Mouse (Mus musculus) Patski (cell line): ENCODE measurements at regions not wholly inside any gene's neighbourhood (a gene's known extent, or its start where the extent isn't known, plus 50 kb on each side); places are given as distances from the start of the nearest gene placed in this dataset.
A peak's percentile ranks its signal among the peaks of the same experiment; 100 is the strongest.

Source experiments
- ATAC-seq: fragments of 100-300 bp; one replicate; pipeline ENCODE4 v1.8.0; 2021
- CTCF ChIA-PET: fragments of 350-600 bp; sonication (Branson Sonifier 250); formaldehyde crosslinking; loops from one replicate; lab custom pipeline; 2022; ENCODE audit warnings: inconsistent platforms; lab: Charles Lee
- POLR2A ChIA-PET: fragments of 350-600 bp; sonication (Branson Sonifier 250); formaldehyde crosslinking; loops from one replicate; lab custom pipeline; 2022; ENCODE audit warnings: antibody characterized with exemption, inconsistent platforms; lab: Charles Lee
- DNase-seq: peaks from one replicate; pipeline ENCODE4 v3.0.0-alpha.2; 2011; ENCODE audit warnings: low read depth, low spot score
- H3K27me3 ChIP-seq: fragments of 371-371 bp; one replicate; pipeline ENCODE4 v1.5.1; 2021
- CTCF ChIP-seq: fragments of 100-300 bp; IDR thresholded peaks from one replicate; pipeline ENCODE4 v1.5.1; 2021
- in situ Hi-C: fragments of 300-500 bp; cut with MboI; formaldehyde crosslinking; loops from 3 replicates; pipeline ENCODE4 v1.11.1; 2018; ENCODE audit warnings: low pct_unique_long_range_greater_than_20kb, mixed read lengths

- no peak for TF ChIP-seq CTCF
- CTCF ChIA-PET: interaction anchor here (1.3 to 1.5 kb wide), 2 partner anchors 16 to 42 kb away, joined by 3 read pairs; no protein-coding TSS in a partner anchor
Observed at GRCm38 (mm10) chr12:110126525-110126924, 152.3 kb upstream of the Dio3 start.

GRCm38 (mm10) chr12:110145379-110145778, 133.5 kb upstream of the Dio3 start:
- in situ Hi-C loops: no loop called here
- TF ChIP-seq CTCF: no peak
- ChIA-PET POLR2A (interaction anchor here (1.5 to 1.8 kb wide), 2 partner anchors 15 to 21 kb away, joined by 4 to 5 read pairs; no protein-coding TSS in a partner anchor), CTCF (interaction anchor here (0.9 to 1.9 kb wide), 2 partner anchors 21 to 62 kb away, joined by 3 to 6 read pairs; no protein-coding TSS in a partner anchor)
- ATAC-seq: peak; percentile 96
- no peaks in the 10 kb centered on the region for H3K27me3 ChIP-seq
- DNase-seq: peak; percentile 96

More at GRCm38 (mm10) chr12:110126525-110126924, 152.3 kb upstream of the Dio3 start:
- POLR2A ChIA-PET: no interaction called here
- in situ Hi-C loops: no loop called here
- H3K27me3 ChIP-seq: no peaks in the 10 kb centered on the region
- ATAC-seq (no peak), DNase-seq (no peak)

- ChIA-PET CTCF (interaction anchor here (1.0 to 1.9 kb wide), 4 partner anchors 9 to 18 kb away, joined by 3 to 4 read pairs (median 3); no protein-coding TSS in a partner anchor), POLR2A (no interaction called here)
- in situ Hi-C loops: no loop called here
- DNase-seq (no peak), ATAC-seq (no peak)
- no peaks in the 10 kb centered on the region for H3K27me3 ChIP-seq
- TF ChIP-seq CTCF: no peak
Observed at GRCm38 (mm10) chr12:110154225-110154962, 124.5 kb upstream of the Dio3 start.

- no peak for TF ChIP-seq CTCF
- ChIA-PET POLR2A (interaction anchor here (0.9 kb wide), 1 partner anchor 11 kb away, joined by 3 read pairs; no protein-coding TSS in a partner anchor), CTCF (interaction anchor here (1.0 to 1.9 kb wide), 4 partner anchors 9 to 17 kb away, joined by 3 to 4 read pairs (median 3); no protein-coding TSS in a partner anchor)
- no peaks in the 10 kb centered on the region for H3K27me3 ChIP-seq
- DNase-seq: no peak
- in situ Hi-C loops: no loop called here
- ATAC-seq: no peak
Observed at GRCm38 (mm10) chr12:110154963-110155325, 123.9 kb upstream of the Dio3 start.

- ChIA-PET POLR2A (no interaction called here), CTCF (interaction anchor here (1.9 kb wide), 1 partner anchor 9 kb away, joined by 4 read pairs; no protein-coding TSS in a partner anchor)
- no peak for TF ChIP-seq CTCF
- DNase-seq (no peak), ATAC-seq (no peak)
- no peaks in the 10 kb centered on the region for H3K27me3 ChIP-seq
- in situ Hi-C loops: no loop called here
Observed at GRCm38 (mm10) chr12:110156441-110156840, 122.4 kb upstream of the Dio3 start.

- no peak for DNase-seq
- no peak for ATAC-seq
Observed at GRCm38 (mm10) chr12:110157998-110158747, 120.7 kb upstream of the Dio3 start.

GRCm38 (mm10) chr12:110161306-110161705, 117.6 kb upstream of the Dio3 start:
- ChIA-PET POLR2A (interaction anchor here (0.5 kb wide), 1 partner anchor 1246 kb away, joined by 4 read pairs; no protein-coding TSS in a partner anchor), CTCF (interaction anchor here (1.2 kb wide), 1 partner anchor 46 kb away, joined by 3 read pairs; no protein-coding TSS in a partner anchor)
- in situ Hi-C loops: no loop called here
- no peak for ATAC-seq
- no peak for TF ChIP-seq CTCF
- no peak for DNase-seq
- no peaks in the 10 kb centered on the region for H3K27me3 ChIP-seq

More at GRCm38 (mm10) chr12:110157998-110158747, 120.7 kb upstream of the Dio3 start:
- CTCF ChIA-PET: no interaction called here
- no peaks in the 10 kb centered on the region for H3K27me3 ChIP-seq
- POLR2A ChIA-PET: no interaction called here
- no peak for TF ChIP-seq CTCF
- in situ Hi-C loops: no loop called here

- ChIA-PET POLR2A (interaction anchor here (0.8 to 1.8 kb wide), 3 partner anchors 37 to 38 kb away, joined by 3 to 7 read pairs (median 3); no protein-coding TSS in a partner anchor), CTCF (interaction anchor here (0.9 to 2.2 kb wide), 4 partner anchors 10 to 42 kb away, joined by 3 to 7 read pairs (median 4); no protein-coding TSS in a partner anchor)
- in situ Hi-C loops: no loop called here
- ATAC-seq: peak; percentile 41
- peak; percentile 13 for DNase-seq
- no peak for TF ChIP-seq CTCF
- H3K27me3 ChIP-seq: no peaks in the 10 kb centered on the region
Observed at GRCm38 (mm10) chr12:110165462-110165861, 113.4 kb upstream of the Dio3 start.

GRCm38 (mm10) chr12:110168407-110168806, 110.5 kb upstream of the Dio3 start:
- ATAC-seq (no peak), DNase-seq (no peak)
- TF ChIP-seq CTCF: no peak
- ChIA-PET CTCF (interaction anchor here (1.1 to 2.0 kb wide), 3 partner anchors 9 to 37 kb away, joined by 3 to 7 read pairs (median 6); no protein-coding TSS in a partner anchor), POLR2A (interaction anchor here (0.6 to 2.3 kb wide), 7 partner anchors 37 to 110 kb away, joined by 3 to 11 read pairs (median 4); no protein-coding TSS in a partner anchor)
- no peaks in the 10 kb centered on the region for H3K27me3 ChIP-seq
- in situ Hi-C loops: no loop called here

GRCm38 (mm10) chr12:110169261-110169660, 109.6 kb upstream of the Dio3 start:
- ChIA-PET CTCF (interaction anchor here (2.0 kb wide), 1 partner anchor 8 kb away, joined by 7 read pairs; no protein-coding TSS in a partner anchor), POLR2A (interaction anchor here (0.6 to 2.3 kb wide), 5 partner anchors 36 to 109 kb away, joined by 3 to 9 read pairs (median 4); no protein-coding TSS in a partner anchor)
- no peaks in the 10 kb centered on the region for H3K27me3 ChIP-seq
- ATAC-seq (peak; percentile 71), DNase-seq (peak; percentile 46)
- in situ Hi-C loops: no loop called here
- no peak for TF ChIP-seq CTCF
